Mouse (Mus musculus) cerebellum, adult 2 months (tissue): ENCODE measurements around the gene 9930104L06Rik.

ENCODE experiments used
- CTCF ChIP-seq: fragments of 200-500 bp; IDR thresholded peaks from 2 replicates; pipeline ENCODE4 v1.5.1; 2011; ENCODE audit warnings: low read depth, mild to moderate bottlenecking, control low read depth, low read length, moderate library complexity, borderline replicate concordance; ENCODE audit not compliant: insufficient read depth
- POLR2A ChIP-seq: fragments of 200-500 bp; IDR thresholded peaks from 2 replicates; pipeline ENCODE4 v1.6.1; 2011; ENCODE audit warnings: low read length, control low read depth, borderline replicate concordance; ENCODE audit not compliant: insufficient read depth

DNA sequence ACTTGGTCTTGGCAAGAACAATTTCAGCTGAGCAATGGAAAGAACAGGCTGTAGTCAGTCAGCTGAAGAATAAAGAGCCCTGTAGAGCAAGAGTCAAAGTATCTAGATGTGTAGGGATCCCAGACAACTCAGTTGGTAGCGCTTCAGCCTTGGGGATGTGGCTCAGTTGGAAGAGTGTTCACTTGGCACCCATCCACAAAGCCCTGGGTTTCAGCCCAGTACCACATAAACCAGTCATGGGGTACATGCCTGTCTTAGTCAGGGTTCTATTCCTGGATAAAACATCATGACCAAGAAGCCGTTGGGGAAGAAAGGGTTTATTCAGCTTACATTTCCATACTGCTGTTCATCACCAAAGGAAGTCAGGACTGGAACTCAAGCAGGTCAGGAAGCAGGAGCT, 46.9 kb upstream of the 9930104L06Rik start:
- TF ChIP-seq POLR2A = no peak
- no peak for TF ChIP-seq CTCF
